Mouse (Mus musculus): ENCODE results near the gene Zfp507. TPM values are rescaled to one million over a fixed set of nuclear protein-coding genes. Genes with fewer than 3 reads are reported as not detected.

Zfp507 gene
- polyA plus RNA-seq (2016; fragmentation: Nextera tagmentation; extraction: Ambion mirVana): 8.8 and 9.2 TPM in 2 replicates

GRCm38 (mm10) chr7:35802906-35803595 is at the start of gene Zfp507:
Gene Zfp507, minus strand, starts transcription at chr7:35803003.
- Histone ChIP-seq H3K27ac (peak within 1 kb of the TSS; percentile 85), H3K9ac (peak within 1 kb of the TSS; percentile 95), H3K27me3 (replicated peaks) (peaks cover 19% of the 10 kb centered on the region), H3K36me3 (peaks cover 34% of the 10 kb centered on the region), H3K4me2 (peak within 1 kb of the TSS; percentile 93), H3K4me1 (peaks cover 12% of the 10 kb centered on the region), H3K4me3 (peak within 1 kb of the TSS; percentile 85), H3K9me3 (replicated peaks) (no peaks in the 10 kb centered on the region)
- peak; percentile 91 for ATAC-seq
- WGBS (ENCODE audit: insufficient replicate concordance): 19% methylated on average over 25 of the region's 26 CpGs

GRCm38 (mm10) chr7:35850426-35850825 is 47.6 kb upstream of the Zfp507 start:
- H3K9ac ChIP-seq: no peak overlapping the region
- H3K4me3 ChIP-seq: no peak overlapping the region
- no peaks in the 10 kb centered on the region for H3K36me3 ChIP-seq
- no peaks in the 10 kb centered on the region for H3K9me3 ChIP-seq (replicated peaks)
- no peaks in the 10 kb centered on the region for H3K27me3 ChIP-seq (replicated peaks)
- WGBS (ENCODE audit: insufficient replicate concordance): 62% methylated on average over 5 of the region's 5 CpGs
- no peak overlapping the region for H3K4me2 ChIP-seq
- no peak overlapping the region for H3K27ac ChIP-seq
- H3K4me1 ChIP-seq: no peaks in the 10 kb centered on the region
- no peak for ATAC-seq

- Histone ChIP-seq H3K4me2 (no peak overlapping the region), H3K36me3 (no peaks in the 10 kb centered on the region), H3K4me1 (no peaks in the 10 kb centered on the region), H3K9me3 (replicated peaks) (no peaks in the 10 kb centered on the region), H3K9ac (no peak overlapping the region), H3K4me3 (no peak overlapping the region), H3K27ac (no peak overlapping the region), H3K27me3 (replicated peaks) (no peaks in the 10 kb centered on the region)
- 60% methylated on average over 14 of the region's 14 CpGs for WGBS (ENCODE audit: insufficient replicate concordance)
- ATAC-seq: no peak
These were observed 45.7 kb upstream of the Zfp507 start for GRCm38 (mm10) chr7:35848526-35848925.

- Histone ChIP-seq H3K4me2 (no peak overlapping the region), H3K27ac (no peak overlapping the region), H3K36me3 (no peaks in the 10 kb centered on the region), H3K9ac (no peak overlapping the region), H3K4me3 (no peak overlapping the region), H3K4me1 (no peaks in the 10 kb centered on the region), H3K27me3 (replicated peaks) (no peaks in the 10 kb centered on the region), H3K9me3 (replicated peaks) (no peaks in the 10 kb centered on the region)
- no peak for ATAC-seq
- 33% methylated on average over 4 of the region's 4 CpGs for WGBS (ENCODE audit: insufficient replicate concordance)
These were observed 37.7 kb upstream of the Zfp507 start for GRCm38 (mm10) chr7:35840504-35840903.

- Histone ChIP-seq H3K27me3 (replicated peaks) (no peaks in the 10 kb centered on the region), H3K9ac (no peak overlapping the region), H3K4me3 (no peak overlapping the region), H3K9me3 (replicated peaks) (no peaks in the 10 kb centered on the region), H3K36me3 (no peaks in the 10 kb centered on the region), H3K27ac (no peak overlapping the region), H3K4me1 (no peaks in the 10 kb centered on the region), H3K4me2 (no peak overlapping the region)
- ATAC-seq: no peak
- 56% methylated on average over 19 of the region's 19 CpGs for WGBS (ENCODE audit: insufficient replicate concordance)
These were observed 34.0 kb upstream of the Zfp507 start for GRCm38 (mm10) chr7:35836851-35837250.

GRCm38 (mm10) chr7:35836415-35836814 is 33.6 kb upstream of the Zfp507 start:
- no peak overlapping the region for H3K27ac ChIP-seq
- ATAC-seq: no peak
- WGBS (ENCODE audit: insufficient replicate concordance): 54% methylated on average over 3 of the region's 3 CpGs

GRCm38 (mm10) chr7:35830119-35830518 is 27.3 kb upstream of the Zfp507 start:
- H3K9ac ChIP-seq: no peak overlapping the region
- ATAC-seq: no peak

More at GRCm38 (mm10) chr7:35836415-35836814, 33.6 kb upstream of the Zfp507 start:
- Histone ChIP-seq H3K4me1 (no peaks in the 10 kb centered on the region), H3K9me3 (replicated peaks) (no peaks in the 10 kb centered on the region), H3K9ac (no peak overlapping the region), H3K36me3 (no peaks in the 10 kb centered on the region), H3K4me2 (no peak overlapping the region), H3K4me3 (no peak overlapping the region), H3K27me3 (replicated peaks) (no peaks in the 10 kb centered on the region)

GRCm38 (mm10) chr7:35823906-35824305 is 21.1 kb upstream of the Zfp507 start:
- Histone ChIP-seq H3K4me3 (no peak overlapping the region), H3K9me3 (replicated peaks) (no peaks in the 10 kb centered on the region), H3K4me2 (no peak overlapping the region), H3K36me3 (no peaks in the 10 kb centered on the region), H3K27ac (no peak overlapping the region), H3K9ac (no peak overlapping the region), H3K27me3 (replicated peaks) (0 out of 2 replicates have a peak, but pooled peaks cover 9% of the 10 kb centered on the region), H3K4me1 (no peaks in the 10 kb centered on the region)
- ATAC-seq: no peak
- WGBS (ENCODE audit: insufficient replicate concordance): 63% methylated on average over 12 of the region's 12 CpGs

More at GRCm38 (mm10) chr7:35830119-35830518, 27.3 kb upstream of the Zfp507 start:
- Histone ChIP-seq H3K36me3 (no peaks in the 10 kb centered on the region), H3K4me2 (no peak overlapping the region), H3K9me3 (replicated peaks) (no peaks in the 10 kb centered on the region), H3K4me1 (no peaks in the 10 kb centered on the region), H3K27me3 (replicated peaks) (0 out of 2 replicates have a peak, but pooled peaks cover 2% of the 10 kb centered on the region), H3K4me3 (no peak overlapping the region), H3K27ac (no peak overlapping the region)
- 75% methylated on average over 7 of the region's 7 CpGs for WGBS (ENCODE audit: insufficient replicate concordance)

GRCm38 (mm10) chr7:35822320-35822719 is 19.5 kb upstream of the Zfp507 start:
- Histone ChIP-seq H3K4me1 (no peaks in the 10 kb centered on the region), H3K4me2 (no peak overlapping the region), H3K36me3 (no peaks in the 10 kb centered on the region), H3K4me3 (no peak overlapping the region), H3K9ac (no peak overlapping the region), H3K9me3 (replicated peaks) (no peaks in the 10 kb centered on the region), H3K27ac (no peak overlapping the region), H3K27me3 (replicated peaks) (0 out of 2 replicates have a peak, but pooled peaks cover 9% of the 10 kb centered on the region)
- 62% methylated on average over 17 of the region's 17 CpGs for WGBS (ENCODE audit: insufficient replicate concordance)
- no peak for ATAC-seq

- Histone ChIP-seq H3K9me3 (replicated peaks) (no peaks in the 10 kb centered on the region), H3K4me3 (no peak overlapping the region), H3K4me1 (no peaks in the 10 kb centered on the region), H3K27me3 (replicated peaks) (0 out of 2 replicates have a peak, but pooled peaks cover 7% of the 10 kb centered on the region), H3K27ac (no peak overlapping the region), H3K9ac (no peak overlapping the region), H3K36me3 (no peaks in the 10 kb centered on the region), H3K4me2 (no peak overlapping the region)
- 63% methylated on average over 5 of the region's 5 CpGs for WGBS (ENCODE audit: insufficient replicate concordance)
- no peak for ATAC-seq
These were observed 18.6 kb upstream of the Zfp507 start for GRCm38 (mm10) chr7:35821357-35821756.

- Histone ChIP-seq H3K4me3 (no peak overlapping the region), H3K9me3 (replicated peaks) (no peaks in the 10 kb centered on the region), H3K9ac (no peak overlapping the region), H3K4me2 (no peak overlapping the region), H3K4me1 (no peaks in the 10 kb centered on the region), H3K36me3 (no peaks in the 10 kb centered on the region), H3K27me3 (replicated peaks) (0 out of 2 replicates have a peak, but pooled peaks cover 7% of the 10 kb centered on the region), H3K27ac (no peak overlapping the region)
- no peak for ATAC-seq
- WGBS (ENCODE audit: insufficient replicate concordance): 64% methylated on average over 4 of the region's 4 CpGs
These were observed 16.7 kb upstream of the Zfp507 start for GRCm38 (mm10) chr7:35819486-35819885.

GRCm38 (mm10) chr7:35814759-35815551 is 12.2 kb upstream of the Zfp507 start:
- Histone ChIP-seq H3K27ac (no peak overlapping the region), H3K4me2 (no peak overlapping the region)

More at GRCm38 (mm10) chr7:35814759-35815551, 12.2 kb upstream of the Zfp507 start:
- Histone ChIP-seq H3K4me1 (no peaks in the 10 kb centered on the region), H3K9ac (no peak overlapping the region), H3K36me3 (no peaks in the 10 kb centered on the region), H3K9me3 (replicated peaks) (no peaks in the 10 kb centered on the region), H3K4me3 (no peak overlapping the region), H3K27me3 (replicated peaks) (0 out of 2 replicates have a peak, but pooled peaks cover 17% of the 10 kb centered on the region)
- 66% methylated on average over 12 of the region's 12 CpGs for WGBS (ENCODE audit: insufficient replicate concordance)
- no peak for ATAC-seq
